Mouse (Mus musculus) heart, postnatal 0 days (tissue): ENCODE data around the gene Krt80.

ENCODE experiments used
- CTCF ChIP-seq: IDR thresholded peaks from 2 replicates; pipeline ENCODE4 v1.5.1; 2016; ENCODE audit warnings: antibody characterized with exemption, control low read depth, low read depth
- EP300 ChIP-seq: IDR thresholded peaks from 2 replicates; pipeline ENCODE4 v1.6.1; 2016; ENCODE audit warnings: antibody characterized with exemption, low read depth

GRCm38 (mm10) chr15:101378646-101379045 is 8.7 kb upstream of the Krt80 start:
- no peak for TF ChIP-seq CTCF
- no peak for TF ChIP-seq EP300
